In the genomic region with DNA sequence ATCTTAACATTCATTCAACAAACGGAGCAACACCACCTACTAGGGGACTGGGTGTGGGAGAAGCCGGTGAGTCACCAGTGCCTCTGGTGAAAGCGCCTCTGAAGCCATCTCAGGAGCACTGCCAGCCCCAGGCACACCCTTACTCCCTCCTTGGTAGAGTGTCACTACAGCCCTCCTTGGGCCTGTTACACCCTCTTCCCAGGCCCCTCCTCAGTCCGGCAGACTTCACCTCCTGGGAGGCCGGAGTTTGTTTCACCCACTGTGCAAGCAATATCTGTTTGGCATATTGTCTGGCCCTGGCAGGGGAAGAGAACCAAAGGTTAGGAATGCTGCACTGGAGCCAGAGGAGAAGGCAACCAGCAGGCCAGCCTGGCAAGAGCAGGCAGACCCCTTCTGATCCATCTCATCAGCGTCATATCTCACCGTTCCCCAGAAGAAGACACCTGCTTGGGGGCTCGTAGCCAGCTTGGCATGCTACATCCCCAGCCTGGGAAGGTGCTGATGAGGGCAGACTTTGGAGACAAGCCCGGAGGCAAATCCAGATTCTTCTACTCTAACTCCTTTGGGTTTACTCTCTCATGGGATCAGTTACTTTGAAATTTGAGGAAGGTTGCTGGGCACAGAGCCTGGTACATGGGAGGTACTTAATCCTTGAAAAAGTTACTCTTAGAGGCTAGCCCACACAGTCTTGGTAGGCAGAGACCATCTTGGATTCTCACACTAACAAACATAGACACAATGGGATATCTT, we compare ENCODE assay signal across 8 mouse cellular contexts. TPM values are rescaled to one million over a fixed set of nuclear protein-coding genes. Genes with fewer than 3 reads are reported as not detected.
DNase-seq lines count a peak whose midpoint lies in the region; ATAC-seq lines count a peak whose summit lies in the region.

No protein-coding gene starts in this region.

- 52% methylated on average over 9 of the region's 9 CpGs for WGBS in kidney, embryonic 15.5 days
- 41% methylated on average over 9 of the region's 9 CpGs for WGBS in embryonic facial prominence, embryonic 15.5 days
- WGBS in hindbrain, embryonic 13.5 days = 54% methylated on average over 9 of the region's 9 CpGs

- H3K27me3 ChIP-seq in kidney, embryonic 15.5 days = no peaks in the 10 kb centered on the region
- H3K27me3 ChIP-seq in embryonic facial prominence, embryonic 15.5 days = no peaks in the 10 kb centered on the region
- H3K27me3 ChIP-seq in hindbrain, embryonic 13.5 days = no peaks in the 10 kb centered on the region

- no peak for ATAC-seq in kidney, embryonic 15.5 days (replicated peaks; ENCODE audit: low FRiP score)
- ATAC-seq in embryonic facial prominence, embryonic 15.5 days (ENCODE audit: insufficient number of reproducible peaks, low FRiP score, low TSS enrichment, low read depth) = no peak
- ATAC-seq in hindbrain, embryonic 13.5 days (ENCODE audit: low FRiP score) = no peak
- ATAC-seq in inflammation-experienced regulatory T-cells, adult 6 months = no peak

- H3K4me2 ChIP-seq in kidney, embryonic 15.5 days = peak overlapping the region; percentile 74
- peak overlapping the region; percentile 76 for H3K4me2 ChIP-seq in embryonic facial prominence, embryonic 15.5 days (replicated peaks)
- peak overlapping the region; percentile 85 for H3K4me2 ChIP-seq in hindbrain, embryonic 13.5 days

- H3K4me3 ChIP-seq in kidney, embryonic 15.5 days (replicated peaks) = peak overlapping the region; percentile 84
- H3K4me3 ChIP-seq in embryonic facial prominence, embryonic 15.5 days (replicated peaks) = peak overlapping the region; percentile 87
- H3K4me3 ChIP-seq in hindbrain, embryonic 13.5 days = peak overlapping the region; percentile 81

- no peak for DNase-seq in kidney, postnatal 4 days
- peak; percentile 65 for DNase-seq in MN1 (ENCODE audit: low spot score)
- DNase-seq in lung, postnatal 10 days = peak; percentile 34
- DNase-seq in yolk sac, embryonic 10.5 days (ENCODE audit: low spot score) = no peak

- H3K4me1 ChIP-seq in kidney, embryonic 15.5 days = peaks cover 23% of the 10 kb centered on the region
- H3K4me1 ChIP-seq in embryonic facial prominence, embryonic 15.5 days = peaks cover 23% of the 10 kb centered on the region
- peaks cover 36% of the 10 kb centered on the region for H3K4me1 ChIP-seq in hindbrain, embryonic 13.5 days (replicated peaks)

- 0 out of 2 replicates have a peak overlapping the region, but pooled peaks have one; percentile 55 for H3K27ac ChIP-seq in kidney, embryonic 15.5 days
- H3K27ac ChIP-seq in embryonic facial prominence, embryonic 15.5 days (replicated peaks) = 0 out of 2 replicates have a peak overlapping the region, but pooled peaks have one; percentile 72
- H3K27ac ChIP-seq in hindbrain, embryonic 13.5 days = no peak overlapping the region

- no peaks in the 10 kb centered on the region for H3K9me3 ChIP-seq in kidney, embryonic 15.5 days (replicated peaks)
- H3K9me3 ChIP-seq in embryonic facial prominence, embryonic 15.5 days (replicated peaks) = no peaks in the 10 kb centered on the region
- H3K9me3 ChIP-seq in hindbrain, embryonic 13.5 days = no peaks in the 10 kb centered on the region

- peak overlapping the region; percentile 59 for H3K9ac ChIP-seq in kidney, embryonic 15.5 days
- H3K9ac ChIP-seq in embryonic facial prominence, embryonic 15.5 days = peak overlapping the region; percentile 53
- peak overlapping the region; percentile 83 for H3K9ac ChIP-seq in hindbrain, embryonic 13.5 days

- peaks cover 40% of the 10 kb centered on the region for H3K36me3 ChIP-seq in kidney, embryonic 15.5 days
- peaks cover 34% of the 10 kb centered on the region for H3K36me3 ChIP-seq in embryonic facial prominence, embryonic 15.5 days
- peaks cover 34% of the 10 kb centered on the region for H3K36me3 ChIP-seq in hindbrain, embryonic 13.5 days

RNA-seq across cellular contexts. Expression of gene Tmem43, which starts 1.1 kb away (rescaled TPM):
- 44.7 and 46.5 TPM in 2 replicates for polyA plus RNA-seq in kidney, embryonic 15.5 days (2015; fragmentation: Nextera tagmentation; extraction: Ambion mirVana)
- 65.7 and 69.6 TPM in 2 replicates for polyA plus RNA-seq in embryonic facial prominence, embryonic 15.5 days (2015; fragmentation: Nextera tagmentation; extraction: Ambion mirVana)
- 43.5 and 44.3 TPM in 2 replicates for polyA plus RNA-seq in hindbrain, embryonic 13.5 days (2015; fragmentation: Nextera tagmentation; extraction: Ambion mirVana)
- 10 to 100 TPM; 38.6 to 55.4 (median 48.3) TPM for polyA plus RNA-seq in inflammation-experienced regulatory T-cells, adult 6 months (2017; shearing (Covaris generic))

RNA-seq across cellular contexts. Expression of gene Chchd4, which starts 1.3 kb away (rescaled TPM):
- polyA plus RNA-seq in kidney, embryonic 15.5 days (2015; fragmentation: Nextera tagmentation; extraction: Ambion mirVana) = 30.2 and 30.7 TPM in 2 replicates
- 22.2 and 22.3 TPM in 2 replicates for polyA plus RNA-seq in embryonic facial prominence, embryonic 15.5 days (2015; fragmentation: Nextera tagmentation; extraction: Ambion mirVana)
- 29.9 and 30.4 TPM in 2 replicates for polyA plus RNA-seq in hindbrain, embryonic 13.5 days (2015; fragmentation: Nextera tagmentation; extraction: Ambion mirVana)
- 10 to 100 TPM in 2 of 3 experiments, 1 to 10 TPM in 1; 9.8 to 11.3 (median 10.6) TPM for polyA plus RNA-seq in inflammation-experienced regulatory T-cells, adult 6 months (2017; shearing (Covaris generic))

RNA-seq across cellular contexts. Expression of gene Xpc, which starts 41.1 kb away (rescaled TPM):
- polyA plus RNA-seq in kidney, embryonic 15.5 days (2015; fragmentation: Nextera tagmentation; extraction: Ambion mirVana) = 25.1 and 25.5 TPM in 2 replicates
- polyA plus RNA-seq in embryonic facial prominence, embryonic 15.5 days (2015; fragmentation: Nextera tagmentation; extraction: Ambion mirVana) = 17.5 and 19.7 TPM in 2 replicates
- polyA plus RNA-seq in hindbrain, embryonic 13.5 days (2015; fragmentation: Nextera tagmentation; extraction: Ambion mirVana) = 22.2 and 24.8 TPM in 2 replicates
- polyA plus RNA-seq in inflammation-experienced regulatory T-cells, adult 6 months (2017; shearing (Covaris generic)) = 10 to 100 TPM in 2 of 3 experiments, 1 to 10 TPM in 1; 9.5 to 15.4 (median 13.3) TPM

RNA-seq across cellular contexts. Expression of gene Lsm3, which starts 41.1 kb away (rescaled TPM):
- 280 and 313 TPM in 2 replicates for polyA plus RNA-seq in kidney, embryonic 15.5 days (2015; fragmentation: Nextera tagmentation; extraction: Ambion mirVana)
- polyA plus RNA-seq in embryonic facial prominence, embryonic 15.5 days (2015; fragmentation: Nextera tagmentation; extraction: Ambion mirVana) = 220 and 227 TPM in 2 replicates
- polyA plus RNA-seq in hindbrain, embryonic 13.5 days (2015; fragmentation: Nextera tagmentation; extraction: Ambion mirVana) = 162 and 169 TPM in 2 replicates
- polyA plus RNA-seq in inflammation-experienced regulatory T-cells, adult 6 months (2017; shearing (Covaris generic)) = 100 to 1,000 TPM; 148 to 161 (median 160) TPM

Comparison
In these comparisons a context has a peak if more than half of its experiments do, and no peak if none do; other contexts are left out.
1. DNase-seq: peak in MN1 (single experiment) and lung, postnatal 10 days (single experiment); none in kidney, postnatal 4 days (0 of 2) and yolk sac, embryonic 10.5 days (single experiment).
2. Peak in every context shown above with its lines, with median percentiles within 50 percentile points of each other: H3K4me2 ChIP-seq, H3K4me3 ChIP-seq and H3K9ac ChIP-seq.